Mouse (Mus musculus) heart, embryonic 13.5 days (tissue): Measurements from ENCODE around the gene Mreg. TPM values are rescaled to one million over a fixed set of nuclear protein-coding genes. Genes with fewer than 3 reads are reported as not detected.

Experiments used
- ATAC-seq: fragments of 200-750 bp; cut with Nextera tagmentation; 2 replicates; pipeline ENCODE4 v1.8.0; 2017; ENCODE audit warnings: moderate TSS enrichment; ENCODE audit not compliant: insufficient number of reproducible peaks, low FRiP score, low TSS enrichment; ENCODE audit errors: extremely low read depth
- H3K27ac ChIP-seq: fragments of 300-500 bp; sonication (generic); replicated peaks from 2 replicates; pipeline ENCODE4 v1.5.1; 2015; ENCODE audit warnings: moderate library complexity, mild to moderate bottlenecking, inconsistent platforms
- H3K27me3 ChIP-seq: fragments of 300-500 bp; sonication (generic); replicated peaks from 2 replicates; pipeline ENCODE4 v1.6.1; 2015; ENCODE audit warnings: mild to moderate bottlenecking, inconsistent platforms
- H3K36me3 ChIP-seq: fragments of 300-500 bp; sonication (generic); 2 replicates; pipeline ENCODE4 v1.6.1; 2015; ENCODE audit warnings: mild to moderate bottlenecking, inconsistent platforms
- H3K4me1 ChIP-seq: fragments of 300-500 bp; sonication (generic); 2 replicates; pipeline ENCODE4 v1.6.1; 2015; ENCODE audit warnings: inconsistent platforms
- H3K4me2 ChIP-seq: fragments of 300-500 bp; sonication (generic); 2 replicates; pipeline ENCODE4 v1.6.1; 2015; ENCODE audit warnings: inconsistent platforms, mild to moderate bottlenecking, moderate library complexity
- H3K4me3 ChIP-seq: fragments of 300-500 bp; sonication (generic); 2 replicates; pipeline ENCODE4 v1.5.1; 2015; ENCODE audit warnings: moderate library complexity, mild to moderate bottlenecking, inconsistent platforms
- H3K9ac ChIP-seq: fragments of 300-500 bp; sonication (generic); 2 replicates; pipeline ENCODE4 v1.6.1; 2015; ENCODE audit warnings: inconsistent platforms, mild to moderate bottlenecking, moderate library complexity
- H3K9me3 ChIP-seq: fragments of 300-500 bp; sonication (generic); 2 replicates; pipeline ENCODE4 v1.6.1; 2016; ENCODE audit warnings: inconsistent platforms
- whole genome bisulfite sequencing: fragments of 180-500 bp; shearing (Covaris S2); methylation state at CpG from one replicate; pipeline ENCODE4 v1.1.7; 2015; ENCODE audit warnings: mixed read lengths; 5-methylcytosine and 5-hydroxymethylcytosine counted together
- polyA plus RNA-seq: library from polyadenylated mRNA; unstranded; fragments of >200 nt; fragmentation: Nextera tagmentation; extraction: Ambion mirVana; gene quantifications from 2 replicates; pipeline ENCODE4 v1.2.1, GENCODE M21; 2015

Mreg gene
- polyA plus RNA-seq, 1 experiment from 2014 or later, result 4.0 TPM

DNA sequence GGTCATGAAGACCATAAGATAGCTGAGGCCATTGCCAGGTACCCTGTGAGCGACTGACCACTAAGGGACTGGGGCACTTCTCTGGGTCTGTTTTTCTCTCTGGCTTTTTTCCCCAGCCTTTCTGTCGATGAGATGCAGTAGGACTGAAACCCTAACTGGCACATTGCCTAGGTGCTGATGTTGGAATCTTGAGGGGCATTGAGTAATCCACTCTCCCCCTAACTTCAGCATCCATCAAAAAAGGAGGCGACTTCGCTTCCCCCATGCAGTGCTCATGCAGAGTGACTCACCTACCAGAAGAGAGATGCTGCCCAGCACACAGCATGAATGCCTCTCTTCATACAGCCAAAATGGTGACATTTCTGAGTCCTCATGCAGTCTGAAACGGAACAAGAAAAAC is 97.9 kb downstream of the Mreg start:
- no peaks in the 10 kb centered on the region for H3K27me3 ChIP-seq
- no peak overlapping the region for H3K4me3 ChIP-seq
- no peak overlapping the region for H3K4me2 ChIP-seq
- no peak for ATAC-seq
- no peaks in the 10 kb centered on the region for H3K36me3 ChIP-seq
- no peaks in the 10 kb centered on the region for H3K9me3 ChIP-seq
- 71% methylated on average over 5 of the region's 5 CpGs for WGBS
- no peaks in the 10 kb centered on the region for H3K4me1 ChIP-seq
- no peak overlapping the region for H3K27ac ChIP-seq
- H3K9ac ChIP-seq, result no peak overlapping the region

Other genes starting within 250 kb of the Mreg start
- gene Pecr, start 72.0 kb upstream of the Mreg start, polyA plus RNA-seq, result 20.4 and 23.7 TPM in 2 replicates
- 0.33 and 0.35 TPM in 2 replicates for gene Tmem169, start 72.1 kb upstream of the Mreg start, polyA plus RNA-seq
- 18.1 TPM in 2 replicates for gene Xrcc5, start 95.1 kb upstream of the Mreg start, polyA plus RNA-seq